Mouse (Mus musculus): ENCODE results near the gene Shld2.

Gene Shld2

GRCm38 (mm10) chr14:34310234-34310965 lies at the start of gene Shld2, which contains the start of gene Glud1:
Gene Shld2 (minus strand): TSS chr14:34310493.
Gene Glud1 (plus strand): TSS chr14:34310727.
- DNase-seq (ENCODE audit: low read depth, low spot score), result peak; percentile 95

- DNase-seq (ENCODE audit: low read depth, low spot score), result no peak
Measured at GRCm38 (mm10) chr14:34359676-34360244, 49.5 kb upstream of the Shld2 start.

- no peak for DNase-seq (ENCODE audit: low read depth, low spot score)
Measured at GRCm38 (mm10) chr14:34357671-34358455, 47.6 kb upstream of the Shld2 start.

GRCm38 (mm10) chr14:34355301-34355700 lies 45.0 kb upstream of the Shld2 start, which contains the start of gene Fam25c:
Gene Fam25c (minus strand): TSS chr14:34355433.
- DNase-seq (ENCODE audit: low read depth, low spot score), result no peak

GRCm38 (mm10) chr14:34354456-34354855 lies 44.2 kb upstream of the Shld2 start:
- no peak for DNase-seq (ENCODE audit: low read depth, low spot score)

- DNase-seq (ENCODE audit: low read depth, low spot score), result no peak
Measured at GRCm38 (mm10) chr14:34353326-34353725, 43.0 kb upstream of the Shld2 start.

GRCm38 (mm10) chr14:34352523-34352922 lies 42.2 kb upstream of the Shld2 start:
- no peak for DNase-seq (ENCODE audit: low read depth, low spot score)

GRCm38 (mm10) chr14:34351660-34352059 lies 41.4 kb upstream of the Shld2 start:
- DNase-seq (ENCODE audit: low read depth, low spot score), result no peak

GRCm38 (mm10) chr14:34349007-34349406 lies 38.7 kb upstream of the Shld2 start:
- DNase-seq (ENCODE audit: low read depth, low spot score), result no peak

- no peak for DNase-seq (ENCODE audit: low read depth, low spot score)
Measured at GRCm38 (mm10) chr14:34348301-34348700, 38.0 kb upstream of the Shld2 start.

GRCm38 (mm10) chr14:34347084-34347483 lies 36.8 kb upstream of the Shld2 start:
- DNase-seq (ENCODE audit: low read depth, low spot score), result no peak

- DNase-seq (ENCODE audit: low read depth, low spot score), result peak; percentile 9
Measured at GRCm38 (mm10) chr14:34345771-34346566, 35.7 kb upstream of the Shld2 start.

- no peak for DNase-seq (ENCODE audit: low read depth, low spot score)
Measured at GRCm38 (mm10) chr14:34344361-34344760, 34.1 kb upstream of the Shld2 start.

GRCm38 (mm10) chr14:34343078-34343477 lies 32.8 kb upstream of the Shld2 start:
- no peak for DNase-seq (ENCODE audit: low read depth, low spot score)

GRCm38 (mm10) chr14:34341993-34342392 lies 31.7 kb upstream of the Shld2 start:
- no peak for DNase-seq (ENCODE audit: low read depth, low spot score)

- DNase-seq (ENCODE audit: low read depth, low spot score), result no peak
Measured at GRCm38 (mm10) chr14:34339446-34339845, 29.2 kb upstream of the Shld2 start.

GRCm38 (mm10) chr14:34332476-34332875 lies 22.2 kb upstream of the Shld2 start:
- DNase-seq (ENCODE audit: low read depth, low spot score), result no peak

GRCm38 (mm10) chr14:34331886-34332285 lies 21.6 kb upstream of the Shld2 start:
- DNase-seq (ENCODE audit: low read depth, low spot score), result no peak

- no peak for DNase-seq (ENCODE audit: low read depth, low spot score)
Measured at GRCm38 (mm10) chr14:34330657-34331158, 20.4 kb upstream of the Shld2 start.

GRCm38 (mm10) chr14:34327618-34328017 lies 17.3 kb upstream of the Shld2 start:
- DNase-seq (ENCODE audit: low read depth, low spot score), result no peak

GRCm38 (mm10) chr14:34326606-34327005 lies 16.3 kb upstream of the Shld2 start:
- DNase-seq (ENCODE audit: low read depth, low spot score), result no peak

Data from A20 (cell line).